Mouse (Mus musculus): ENCODE results near the gene Btbd6.

Btbd6 gene

DNA sequence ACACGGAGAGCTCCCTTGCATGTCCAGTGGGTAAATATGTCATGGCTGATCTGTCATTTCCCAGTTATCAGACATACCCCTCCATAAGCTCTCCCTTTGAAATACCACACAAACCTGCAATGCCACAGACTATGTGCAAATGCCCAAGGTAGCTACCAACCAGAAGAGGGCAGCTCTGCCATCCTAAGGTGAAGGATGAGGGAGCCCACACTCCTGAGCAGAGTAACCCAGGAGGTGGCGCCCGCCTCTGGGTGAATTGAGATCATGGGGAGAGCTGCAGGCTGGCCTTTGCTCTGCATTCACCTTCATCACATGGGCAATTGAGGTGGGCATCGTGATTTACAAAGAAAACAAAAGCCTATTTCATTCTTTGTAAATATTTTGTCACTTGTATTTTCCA, 28.7 kb downstream of the Btbd6 start:
- 28% methylated on average over 4 of the region's 4 CpGs for WGBS

DNA sequence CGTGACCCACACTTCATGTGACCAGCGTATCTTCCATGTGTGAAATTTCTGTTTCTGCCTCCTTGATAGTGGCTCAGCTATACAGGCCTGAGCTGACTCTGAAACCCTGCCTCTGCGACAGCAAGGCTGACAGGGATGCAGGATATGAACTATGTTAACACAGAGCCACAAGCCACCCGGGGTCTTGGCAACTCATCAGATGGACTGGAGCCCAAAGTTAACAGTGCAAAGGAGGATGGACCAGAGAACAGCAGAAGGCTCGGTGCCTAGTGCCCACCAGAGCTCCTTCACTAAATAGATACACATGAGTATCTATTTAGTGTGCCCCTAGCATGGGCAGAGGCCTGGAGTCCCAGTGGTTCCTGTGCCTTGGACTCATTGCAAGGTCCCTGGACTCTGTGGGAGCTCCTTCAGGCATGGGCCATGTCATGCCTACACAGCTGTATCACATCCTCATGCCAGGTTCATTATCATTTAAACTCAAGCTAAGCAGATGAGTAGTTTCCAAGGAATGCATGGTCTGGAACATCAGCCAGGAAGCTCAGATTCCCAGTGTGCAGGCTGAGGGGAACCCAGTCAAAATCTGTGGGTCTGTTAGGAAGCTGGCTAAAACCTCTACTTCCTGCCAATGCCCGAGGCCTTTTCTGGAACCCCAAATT, 35.5 kb downstream of the Btbd6 start:
- whole genome bisulfite sequencing = 68% methylated on average over 6 of the region's 6 CpGs

DNA sequence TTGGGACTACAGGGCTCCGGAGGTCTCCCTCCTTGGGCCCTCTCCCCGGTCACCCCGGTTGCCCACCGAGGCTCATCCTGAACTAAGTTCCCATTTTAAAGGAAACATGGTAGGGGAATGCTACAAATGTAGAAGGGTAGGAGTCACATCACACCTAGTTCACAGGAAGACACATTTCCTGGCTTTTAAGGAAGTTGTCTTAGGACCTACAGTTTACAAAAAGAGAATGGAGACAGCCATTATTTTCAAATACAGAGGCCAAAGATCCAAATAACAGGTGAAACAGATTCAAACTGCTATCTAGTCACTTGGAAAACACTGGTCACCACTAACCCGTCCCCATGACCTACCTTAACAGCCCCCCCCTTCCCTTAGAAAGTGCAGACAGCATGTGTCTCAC, 36.2 kb downstream of the Btbd6 start:
- 78% methylated on average over 5 of the region's 5 CpGs for WGBS

DNA sequence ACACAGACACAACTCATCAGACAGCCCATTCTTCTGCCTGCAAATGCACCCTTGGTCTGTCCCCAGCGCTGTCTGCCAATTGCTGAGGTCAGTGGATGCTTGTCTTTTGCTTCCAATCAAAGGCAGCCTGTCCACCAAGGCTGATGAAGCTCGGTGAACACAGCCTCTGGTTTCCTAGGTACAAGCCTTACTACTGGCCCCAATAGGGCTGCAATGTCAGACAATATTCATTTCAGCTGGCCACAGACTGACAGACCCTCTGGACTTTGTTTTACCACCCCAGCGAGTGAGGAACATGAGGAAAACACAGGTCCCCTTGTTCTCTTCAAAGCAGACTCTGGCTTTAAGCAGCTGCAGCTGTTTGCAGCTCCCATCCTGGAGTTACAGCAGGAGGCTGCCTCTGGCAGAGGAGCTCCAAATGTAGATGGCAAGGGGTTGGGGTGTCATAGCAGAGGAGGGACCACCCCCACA, 36.8 kb downstream of the Btbd6 start:
- 49% methylated on average over 3 of the region's 3 CpGs for WGBS

DNA sequence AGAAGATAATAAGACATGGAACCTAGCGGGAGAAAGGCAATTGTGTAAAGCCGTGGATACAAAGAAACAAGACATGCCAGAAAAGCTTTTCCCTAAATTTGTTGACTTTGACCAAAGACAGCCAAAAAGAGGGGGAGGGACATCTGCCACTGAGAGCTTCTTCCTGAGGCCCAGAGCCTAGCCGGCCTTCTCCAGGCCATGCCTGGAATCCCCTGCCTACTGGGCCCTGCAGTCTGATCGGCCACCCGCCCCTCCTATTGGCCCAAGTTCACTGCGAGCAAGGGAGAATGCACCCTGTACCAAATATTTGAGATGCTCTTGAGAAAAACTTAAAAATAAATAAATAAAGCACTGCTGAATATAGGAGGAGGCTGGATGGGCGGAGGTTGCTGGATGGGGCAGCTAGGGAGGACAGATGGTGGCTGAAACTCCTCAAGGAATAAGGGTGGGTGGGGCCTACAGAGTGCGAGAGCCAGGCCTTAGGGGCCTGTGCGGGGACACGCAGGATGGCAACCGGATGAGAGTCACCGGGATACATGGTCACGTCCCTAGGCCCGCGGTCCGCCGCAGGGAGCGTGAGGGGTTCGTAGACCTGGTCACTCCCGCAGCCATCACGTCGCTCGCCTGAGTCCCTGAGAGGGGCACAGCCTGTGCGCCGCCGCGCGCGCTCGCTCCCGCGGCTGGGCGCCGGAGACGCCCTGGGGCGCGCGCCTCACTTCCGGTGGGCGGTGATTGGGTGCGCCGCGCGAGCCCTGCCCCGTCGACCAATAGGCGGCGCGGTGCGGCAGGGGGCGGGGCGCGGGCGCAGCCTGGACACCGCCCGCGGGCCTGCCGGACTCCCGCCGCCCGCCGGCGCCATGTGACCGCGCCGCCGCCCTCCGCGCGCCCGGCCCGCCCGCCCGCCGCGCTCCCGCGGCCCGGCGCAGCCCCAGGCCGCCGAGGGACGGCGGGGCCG, 37.6 kb downstream of the Btbd6 start, which contains the start of gene Pacs2:
Gene Pacs2 (plus strand): TSS at position 905 of the 955 bp plus-strand sequence.
- 2% methylated on average over 59 of the region's 85 CpGs for WGBS

DNA sequence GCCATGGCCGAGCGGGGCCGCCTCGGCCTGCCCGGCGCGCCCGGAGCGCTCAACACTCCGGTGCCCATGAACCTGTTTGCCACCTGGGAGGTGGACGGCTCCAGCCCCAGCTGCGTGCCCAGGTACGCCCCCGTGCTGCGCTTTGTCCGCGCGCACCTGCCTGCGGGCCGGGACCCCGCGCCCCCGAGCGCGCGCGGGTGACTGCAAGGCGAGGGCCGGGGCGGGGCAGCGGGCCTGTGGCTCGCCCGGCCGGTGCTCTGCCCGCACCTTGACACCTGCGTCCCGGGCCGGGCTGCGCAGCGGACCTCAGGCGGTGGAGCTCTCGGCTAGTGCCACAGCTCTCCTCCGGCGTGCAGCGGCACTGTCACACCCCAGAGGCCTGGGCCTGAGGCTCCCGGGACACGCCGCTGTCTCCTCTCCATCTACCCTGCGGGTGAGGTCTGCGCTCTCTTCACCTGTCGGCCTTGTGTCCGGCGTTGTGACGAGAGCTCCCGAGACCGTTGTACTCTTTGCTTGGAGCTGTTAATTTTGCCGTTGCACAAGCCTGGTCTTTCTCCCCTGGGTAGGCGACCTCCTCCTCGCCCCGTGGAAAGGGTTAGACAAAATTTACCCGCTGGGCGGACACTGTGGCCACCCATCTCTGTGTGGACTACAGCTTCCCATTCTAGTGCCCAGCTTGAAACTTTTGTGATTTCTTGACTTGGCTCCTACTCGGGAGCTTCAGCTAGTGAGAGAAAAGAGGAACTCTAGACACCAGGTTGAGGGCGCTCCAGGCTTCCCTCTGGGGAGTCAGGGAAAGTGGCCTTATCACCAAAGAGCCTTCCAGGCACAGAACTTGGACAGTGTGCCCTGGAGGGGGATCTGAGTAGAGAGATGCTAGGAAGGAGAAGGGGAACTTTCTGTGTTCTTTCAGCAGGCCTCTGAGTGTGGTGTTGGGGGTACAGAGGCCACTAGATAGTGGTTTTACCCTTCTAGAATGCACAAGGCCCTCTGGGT, 38.6 kb downstream of the Btbd6 start:
- WGBS = 2% methylated on average over 64 of the region's 64 CpGs

DNA sequence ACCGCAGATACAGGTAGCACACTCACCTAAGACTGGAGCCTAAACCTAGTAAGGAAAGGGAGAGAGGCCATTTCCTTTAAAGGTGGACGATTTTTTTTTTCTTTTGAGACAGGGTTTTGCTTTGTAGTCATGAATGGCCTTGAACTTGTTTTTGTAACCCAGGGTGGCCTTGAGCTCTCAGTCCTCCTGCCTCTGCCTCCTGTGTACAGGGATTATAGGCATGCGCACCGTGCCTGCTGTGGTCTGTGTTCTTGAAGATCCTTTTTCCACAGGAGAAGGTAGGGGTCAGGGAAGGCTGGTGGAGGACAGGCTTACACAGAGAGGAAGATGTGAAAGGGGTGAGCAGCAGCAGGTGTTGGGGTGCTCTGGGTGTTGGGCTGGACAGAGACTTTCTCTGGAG, 39.7 kb downstream of the Btbd6 start:
- 71% methylated on average over 4 of the region's 4 CpGs for WGBS

DNA sequence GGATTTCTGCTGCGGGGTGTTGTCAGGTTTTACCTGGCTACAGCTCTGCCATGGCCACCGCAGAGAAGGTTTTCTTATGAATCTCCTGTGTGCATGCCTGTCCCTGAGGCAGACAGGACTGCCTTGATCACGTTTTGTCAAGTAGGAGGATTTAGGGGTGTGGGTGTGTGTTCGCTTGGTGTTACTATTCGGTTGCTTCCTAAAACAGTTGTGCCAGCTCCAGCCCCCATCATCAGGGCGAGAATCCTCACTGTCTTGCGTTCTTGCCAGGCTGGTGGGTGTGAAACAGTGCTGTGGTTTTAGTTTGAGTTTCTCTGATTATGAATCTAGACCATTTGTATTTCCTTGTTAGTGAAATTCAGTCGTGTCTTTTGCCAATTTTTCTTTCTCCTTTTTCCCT, 40.7 kb downstream of the Btbd6 start:
- WGBS = 29% methylated on average over 8 of the region's 8 CpGs

DNA sequence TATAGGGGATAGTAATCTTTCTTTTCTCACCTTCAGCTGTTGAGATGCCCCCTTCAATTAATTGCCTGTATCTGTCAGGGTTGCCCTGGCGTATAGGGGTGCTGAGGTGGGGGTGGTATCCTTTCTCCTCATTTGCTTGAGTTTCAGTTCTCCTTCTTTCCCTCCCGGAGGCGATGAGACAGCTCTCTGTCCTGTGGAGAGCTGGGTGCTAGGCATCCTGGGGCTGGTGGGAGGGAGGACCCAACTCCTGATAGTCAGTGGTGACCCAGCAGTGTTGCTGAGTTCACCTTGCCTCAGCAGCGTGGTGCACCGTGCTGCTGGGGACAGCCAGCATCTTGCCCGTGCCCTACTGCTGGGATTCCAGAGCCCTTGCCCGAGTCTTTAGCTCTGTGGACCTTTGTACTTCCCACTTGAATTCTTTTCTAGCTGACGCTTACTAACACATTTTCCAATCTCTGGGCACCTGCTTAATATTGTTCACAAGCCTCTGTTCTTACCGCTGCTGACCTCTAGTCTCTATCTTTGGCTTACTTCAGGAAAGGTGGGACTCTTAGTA, 41.2 kb downstream of the Btbd6 start:
- WGBS = 61% methylated on average over 9 of the region's 9 CpGs

DNA sequence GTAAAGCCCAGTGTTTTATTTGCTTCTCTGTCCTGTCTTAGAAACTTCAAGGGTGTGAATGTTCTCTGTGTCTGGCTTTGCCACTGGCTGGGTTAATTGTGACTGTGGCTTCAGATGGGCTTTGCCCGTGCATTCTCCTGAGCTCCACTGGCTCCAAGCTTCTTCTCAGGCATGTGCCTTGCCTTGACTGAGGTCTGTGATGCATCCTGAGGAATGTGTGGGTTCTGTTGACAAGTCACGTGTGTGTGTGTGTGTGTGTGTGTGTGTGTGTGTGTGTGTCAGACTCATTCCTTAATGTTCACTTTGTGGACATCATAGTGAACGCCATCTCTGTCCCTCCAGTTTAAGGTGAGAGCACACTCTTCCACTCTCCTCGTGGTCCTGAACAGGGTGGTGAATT, 42.5 kb downstream of the Btbd6 start:
- 85% methylated on average over 4 of the region's 4 CpGs for WGBS

DNA sequence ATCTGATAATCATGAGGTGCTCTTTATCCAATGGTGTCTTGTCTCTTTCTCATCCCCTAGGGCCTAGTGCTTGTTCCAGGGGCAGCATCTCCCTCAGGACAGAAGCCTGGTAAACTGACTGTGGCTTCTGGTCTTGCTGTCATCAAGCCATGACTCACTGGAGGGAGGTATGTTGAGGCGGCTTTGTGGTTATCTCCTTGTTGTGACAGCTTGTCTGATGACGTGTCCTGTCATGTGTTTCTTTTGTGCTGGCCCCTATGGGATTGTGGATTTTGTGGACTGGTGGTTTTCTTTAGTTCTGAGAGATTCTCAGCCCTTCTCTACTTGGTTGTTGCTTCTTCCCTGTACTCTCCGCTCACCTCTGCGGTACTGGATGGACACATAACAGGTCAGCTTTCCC, 46.8 kb downstream of the Btbd6 start:
- 85% methylated on average over 4 of the region's 4 CpGs for WGBS

DNA sequence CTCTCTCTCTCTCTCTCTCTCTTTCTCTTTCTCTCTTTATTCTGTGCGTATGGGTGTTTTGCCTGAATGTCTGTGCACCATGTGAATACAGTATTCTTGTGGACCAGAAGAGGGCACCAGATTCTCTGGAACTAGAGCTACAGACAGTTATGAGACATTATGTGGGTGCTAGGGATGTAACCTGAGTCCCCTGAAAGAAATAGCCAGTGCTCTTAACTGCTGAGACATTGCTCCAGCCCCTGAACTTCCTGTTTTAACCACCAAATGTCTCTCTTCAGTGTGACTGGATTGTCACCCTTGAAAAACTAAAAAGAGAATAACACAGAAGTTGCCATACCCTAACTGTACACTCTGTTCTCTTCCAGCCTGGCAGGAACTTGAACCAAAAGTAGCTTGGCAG, 50.3 kb downstream of the Btbd6 start:
- 89% methylated on average over 1 of the region's 1 CpGs for WGBS

DNA sequence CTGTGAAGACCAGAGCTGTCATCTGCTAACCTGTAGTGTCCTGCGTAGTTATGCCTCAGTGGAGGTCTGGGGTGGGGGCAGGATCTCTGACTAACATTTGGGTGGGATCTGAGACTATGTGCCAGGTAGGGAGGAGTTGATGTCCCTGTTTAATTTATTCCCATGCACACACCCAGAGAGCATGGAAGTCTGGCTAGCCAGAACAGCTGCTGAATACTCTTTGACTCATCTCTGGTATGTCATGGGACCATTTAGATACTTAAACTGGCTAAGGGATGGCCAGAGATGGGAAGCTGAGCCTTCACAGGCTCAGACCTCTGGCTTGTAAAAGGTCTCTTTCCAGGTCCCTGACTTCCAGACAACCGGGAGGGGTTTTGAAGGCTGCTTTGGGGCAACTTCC, 51.2 kb downstream of the Btbd6 start:
- WGBS = 75% methylated on average over 2 of the region's 2 CpGs

DNA sequence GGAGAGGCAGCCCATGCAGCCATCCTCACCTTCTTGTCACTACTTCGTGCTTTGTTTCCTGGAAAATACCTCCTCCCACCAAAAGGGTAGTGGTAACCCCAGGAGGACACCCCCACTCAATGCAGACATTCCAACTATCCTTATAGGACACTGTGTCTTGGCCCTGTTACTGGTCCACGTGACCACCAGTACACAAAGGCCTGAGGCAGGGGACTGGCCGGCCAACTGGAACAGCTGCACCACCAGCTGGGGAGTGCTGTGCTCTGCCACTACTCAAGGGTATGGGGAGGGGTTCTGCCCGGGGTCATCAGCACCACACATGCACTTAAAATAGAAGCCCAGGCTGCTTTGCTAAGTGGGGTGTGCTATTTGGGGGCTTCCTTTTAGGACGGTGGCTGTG, 51.8 kb downstream of the Btbd6 start:
- WGBS = 57% methylated on average over 5 of the region's 5 CpGs
